Mouse (Mus musculus) G1E (cell line): Measurements from ENCODE around the gene Thsd4.

Experiments
- CTCF ChIP-seq: IDR thresholded peaks from 2 replicates; pipeline ENCODE4 v1.5.1; 2012; ENCODE audit warnings: low read depth, low read length, inconsistent platforms, mixed read lengths
- GATA1 ChIP-seq: IDR thresholded peaks from 2 replicates; pipeline ENCODE4 v1.6.1; 2012; ENCODE audit warnings: borderline replicate concordance, low read length, inconsistent platforms, mixed read lengths
- GATA2 ChIP-seq: IDR thresholded peaks from 2 replicates; pipeline ENCODE4 v1.6.1; 2012; ENCODE audit warnings: low read depth, low read length, inconsistent platforms, borderline replicate concordance
- POLR2AphosphoS5 ChIP-seq: IDR thresholded peaks from 2 replicates; pipeline ENCODE4 v1.6.1; 2012; ENCODE audit warnings: low read depth, low read length, inconsistent platforms; ENCODE audit not compliant: insufficient replicate concordance
- TAL1 ChIP-seq: conservative IDR thresholded peaks from 2 replicates; pipeline ENCODE4 v1.6.1; 2012; ENCODE audit warnings: low read depth, low read length, inconsistent platforms, mixed read lengths

GRCm38 (mm10) chr9:60478806-60479205, 43.0 kb downstream of the Thsd4 start:
- TF ChIP-seq CTCF (no peak), GATA1 (no peak), POLR2AphosphoS5 (no peak), TAL1 (no peak), GATA2 (no peak)
